Mouse (Mus musculus) G1E (cell line): ENCODE measurements around the gene Tcte1.

ENCODE experiments used
- CTCF ChIP-seq: IDR thresholded peaks from 2 replicates; pipeline ENCODE4 v1.5.1; 2012; ENCODE audit warnings: low read depth, low read length, inconsistent platforms, mixed read lengths
- GATA1 ChIP-seq: IDR thresholded peaks from 2 replicates; pipeline ENCODE4 v1.6.1; 2012; ENCODE audit warnings: borderline replicate concordance, low read length, inconsistent platforms, mixed read lengths
- POLR2AphosphoS5 ChIP-seq: IDR thresholded peaks from 2 replicates; pipeline ENCODE4 v1.6.1; 2012; ENCODE audit warnings: low read depth, low read length, inconsistent platforms; ENCODE audit not compliant: insufficient replicate concordance
- TAL1 ChIP-seq: conservative IDR thresholded peaks from 2 replicates; pipeline ENCODE4 v1.6.1; 2012; ENCODE audit warnings: low read depth, low read length, inconsistent platforms, mixed read lengths

GRCm38 (mm10) chr17:45579554-45579953 lies 56.3 kb downstream of the Tcte1 start:
- TF ChIP-seq CTCF (no peak), TAL1 (no peak), POLR2AphosphoS5 (no peak), GATA1 (no peak)
